Mouse (Mus musculus) olfactory bulb, adult 2 months (tissue): ENCODE data around the gene Mknk1.

Experiments used
- CTCF ChIP-seq: fragments of 200-500 bp; IDR thresholded peaks from 2 replicates; pipeline ENCODE4 v1.5.1; 2012; ENCODE audit warnings: low read depth, mild to moderate bottlenecking, low read length, moderate library complexity; ENCODE audit not compliant: insufficient read depth
- POLR2A ChIP-seq: fragments of 200-500 bp; IDR thresholded peaks from 2 replicates; pipeline ENCODE4 v1.6.1; 2012; ENCODE audit warnings: mild to moderate bottlenecking, low read depth, low read length, moderate library complexity; ENCODE audit not compliant: insufficient read depth

GRCm38 (mm10) chr4:115855100-115855499 is 16.1 kb downstream of the Mknk1 start:
- TF ChIP-seq CTCF (no peak), POLR2A (no peak)
